Mouse (Mus musculus): ENCODE results near the gene Cngb1. TPM values are rescaled to one million over a fixed set of nuclear protein-coding genes. Genes with fewer than 3 reads are reported as not detected.
A peak's percentile ranks its signal among the peaks of the same experiment; 100 is the strongest.

Gene Cngb1
- polyA plus RNA-seq, 1 experiment from 2014 or later: 0.25 TPM

GRCm38 (mm10) chr8:95335706-95336105, 29.3 kb upstream of the Cngb1 start:
- 80% methylated on average over 1 of the region's 1 CpGs for WGBS
- DNase-seq (ENCODE audit: extremely low spot score, low spot score): no peak
- Histone ChIP-seq H3K4me1 (peaks cover 17% of the 10 kb centered on the region), H3K4me3 (no peak overlapping the region), H3K27me3 (ENCODE audit: poor library complexity, severe bottlenecking) (no peaks in the 10 kb centered on the region), H3K9me3 (no peaks in the 10 kb centered on the region), H3K36me3 (replicated peaks) (peaks cover 52% of the 10 kb centered on the region), H3K27ac (no peak overlapping the region)

GRCm38 (mm10) chr8:95332437-95333199, 26.2 kb upstream of the Cngb1 start:
- Histone ChIP-seq H3K27me3 (ENCODE audit: poor library complexity, severe bottlenecking) (peaks cover 7% of the 10 kb centered on the region), H3K4me3 (peak overlapping the region; percentile 89), H3K4me1 (peaks cover 32% of the 10 kb centered on the region), H3K9me3 (peaks cover 3% of the 10 kb centered on the region; the same call in 1 of the 2 replicates), H3K27ac (peak overlapping the region; percentile 96), H3K36me3 (replicated peaks) (peaks cover 50% of the 10 kb centered on the region)
- no peak for DNase-seq (ENCODE audit: extremely low spot score, low spot score)
- 32% methylated on average over 21 of the region's 21 CpGs for WGBS

GRCm38 (mm10) chr8:95331720-95332436, 25.5 kb upstream of the Cngb1 start, which contains the start of the genes Zfp319 and Usb1:
TSS of gene Zfp319 (minus strand) at chr8:95331950.
TSS of gene Usb1 (plus strand) at chr8:95332284.
- peak; percentile 96 for DNase-seq (ENCODE audit: extremely low spot score, low spot score)
- whole genome bisulfite sequencing: under 1% methylated on average over 64 of the region's 80 CpGs
- H3K27ac ChIP-seq: peak within 1 kb of the TSS; percentile 96
- H3K4me1 ChIP-seq: peaks cover 34% of the 10 kb centered on the region
- H3K36me3 ChIP-seq (replicated peaks): peaks cover 50% of the 10 kb centered on the region
- peaks cover 7% of the 10 kb centered on the region for H3K27me3 ChIP-seq (ENCODE audit: poor library complexity, severe bottlenecking)
- peak within 1 kb of the TSS; percentile 89 for H3K4me3 ChIP-seq
- peaks cover 3% of the 10 kb centered on the region; the same call in 1 of the 2 replicates for H3K9me3 ChIP-seq

GRCm38 (mm10) chr8:95331156-95331719, 24.9 kb upstream of the Cngb1 start:
- Histone ChIP-seq H3K4me1 (peaks cover 40% of the 10 kb centered on the region), H3K4me3 (peak overlapping the region; percentile 89), H3K9me3 (peaks cover 3% of the 10 kb centered on the region; the same call in 1 of the 2 replicates), H3K27ac (peak overlapping the region; percentile 96), H3K27me3 (ENCODE audit: poor library complexity, severe bottlenecking) (peaks cover 7% of the 10 kb centered on the region), H3K36me3 (replicated peaks) (peaks cover 57% of the 10 kb centered on the region)
- peak; percentile 86 for DNase-seq (ENCODE audit: extremely low spot score, low spot score)
- under 1% methylated on average over 37 of the region's 38 CpGs for WGBS

- Histone ChIP-seq H3K4me3 (peak overlapping the region; percentile 89), H3K27me3 (ENCODE audit: poor library complexity, severe bottlenecking) (peaks cover 7% of the 10 kb centered on the region), H3K4me1 (peaks cover 46% of the 10 kb centered on the region), H3K36me3 (replicated peaks) (peaks cover 65% of the 10 kb centered on the region), H3K27ac (peak overlapping the region; percentile 96), H3K9me3 (peaks cover 3% of the 10 kb centered on the region; the same call in 1 of the 2 replicates)
- DNase-seq (ENCODE audit: extremely low spot score, low spot score): no peak
- WGBS: 80% methylated on average over 1 of the region's 1 CpGs
Observed at GRCm38 (mm10) chr8:95330367-95330766, 24.0 kb upstream of the Cngb1 start.

GRCm38 (mm10) chr8:95327866-95328465, 21.6 kb upstream of the Cngb1 start:
- H3K9me3 ChIP-seq: peaks cover 3% of the 10 kb centered on the region; the same call in 1 of the 2 replicates
- DNase-seq (ENCODE audit: extremely low spot score, low spot score): no peak
- peaks cover 53% of the 10 kb centered on the region for H3K4me1 ChIP-seq
- WGBS: 85% methylated on average over 46 of the region's 46 CpGs
- H3K27me3 ChIP-seq (ENCODE audit: poor library complexity, severe bottlenecking): peaks cover 7% of the 10 kb centered on the region
- H3K27ac ChIP-seq: no peak overlapping the region
- peaks cover 66% of the 10 kb centered on the region for H3K36me3 ChIP-seq (replicated peaks)
- H3K4me3 ChIP-seq: no peak overlapping the region

GRCm38 (mm10) chr8:95326822-95327221, 20.4 kb upstream of the Cngb1 start:
- Histone ChIP-seq H3K9me3 (peaks cover 3% of the 10 kb centered on the region; the same call in 1 of the 2 replicates), H3K4me3 (no peak overlapping the region), H3K4me1 (peaks cover 45% of the 10 kb centered on the region), H3K27ac (no peak overlapping the region), H3K27me3 (ENCODE audit: poor library complexity, severe bottlenecking) (peaks cover 13% of the 10 kb centered on the region), H3K36me3 (replicated peaks) (peaks cover 66% of the 10 kb centered on the region)
- DNase-seq (ENCODE audit: extremely low spot score, low spot score): no peak
- WGBS: 89% methylated on average over 5 of the region's 5 CpGs

- DNase-seq (ENCODE audit: extremely low spot score, low spot score): no peak
- peaks cover 33% of the 10 kb centered on the region for H3K27me3 ChIP-seq (ENCODE audit: poor library complexity, severe bottlenecking)
- H3K27ac ChIP-seq: 0 out of 2 replicates have a peak overlapping the region, but pooled peaks have one; percentile 20
- no peak overlapping the region for H3K4me3 ChIP-seq
- 38% methylated on average over 5 of the region's 5 CpGs for WGBS
- H3K9me3 ChIP-seq: peaks cover 3% of the 10 kb centered on the region; the same call in 1 of the 2 replicates
- H3K36me3 ChIP-seq (replicated peaks): peaks cover 63% of the 10 kb centered on the region
- peaks cover 44% of the 10 kb centered on the region for H3K4me1 ChIP-seq
Observed at GRCm38 (mm10) chr8:95324646-95325045, 18.3 kb upstream of the Cngb1 start.

- Histone ChIP-seq H3K27ac (no peak overlapping the region), H3K9me3 (peaks cover 2% of the 10 kb centered on the region; the same call in 1 of the 2 replicates), H3K27me3 (ENCODE audit: poor library complexity, severe bottlenecking) (peaks cover 40% of the 10 kb centered on the region), H3K4me1 (peaks cover 40% of the 10 kb centered on the region), H3K36me3 (replicated peaks) (peaks cover 48% of the 10 kb centered on the region), H3K4me3 (no peak overlapping the region)
- WGBS: 91% methylated on average over 3 of the region's 3 CpGs
- DNase-seq (ENCODE audit: extremely low spot score, low spot score): no peak
Observed at GRCm38 (mm10) chr8:95323201-95323600, 16.8 kb upstream of the Cngb1 start.

- 0 out of 2 replicates have a peak overlapping the region, but pooled peaks have one; percentile 40 for H3K27ac ChIP-seq
- peak overlapping the region; percentile 56 for H3K4me3 ChIP-seq
- peak; percentile 43 for DNase-seq (ENCODE audit: extremely low spot score, low spot score)
- peaks cover 21% of the 10 kb centered on the region for H3K36me3 ChIP-seq (replicated peaks)
- peaks cover 27% of the 10 kb centered on the region for H3K4me1 ChIP-seq
- 2% methylated on average over 41 of the region's 41 CpGs for WGBS
- H3K9me3 ChIP-seq: no peaks in the 10 kb centered on the region
- peaks cover 41% of the 10 kb centered on the region for H3K27me3 ChIP-seq (ENCODE audit: poor library complexity, severe bottlenecking)
Observed at GRCm38 (mm10) chr8:95320224-95321139, 14.1 kb upstream of the Cngb1 start.

GRCm38 (mm10) chr8:95315350-95315749, 9.0 kb upstream of the Cngb1 start:
- no peak for DNase-seq (ENCODE audit: extremely low spot score, low spot score)
- WGBS: 93% methylated on average over 1 of the region's 1 CpGs
- Histone ChIP-seq H3K9me3 (no peaks in the 10 kb centered on the region), H3K27ac (no peak overlapping the region), H3K36me3 (replicated peaks) (no peaks in the 10 kb centered on the region), H3K4me1 (peaks cover 20% of the 10 kb centered on the region), H3K27me3 (ENCODE audit: poor library complexity, severe bottlenecking) (peaks cover 27% of the 10 kb centered on the region), H3K4me3 (no peak overlapping the region)

Data from forebrain, embryonic 10.5 days (tissue).